8 mouse cellular contexts compared by ENCODE assay signal in genomic region chr4:82466717-82467116, GRCm38 (mm10).
A peak's percentile ranks its signal among the peaks of the same experiment; 100 is the strongest.
DNase-seq lines count a peak whose midpoint lies in the region; TF ChIP-seq lines count a peak whose summit lies in the region.

No protein-coding gene starts in this region.

- H3K4me3 ChIP-seq in heart, embryonic 10.5 days = no peak overlapping the region
- H3K4me3 ChIP-seq in thymus, adult 2 months (ENCODE audit: control insufficient read depth, insufficient read depth, low read length) = no peak overlapping the region

- no peak for TF ChIP-seq CTCF in thymus, adult 2 months (IDR thresholded peaks at IDR 0.05; ENCODE audit: borderline replicate concordance, control insufficient read depth, extremely low read depth, insufficient read depth, low read length, poor library complexity)

- no peaks in the 10 kb centered on the region for H3K36me3 ChIP-seq in heart, embryonic 10.5 days
- no peaks in the 10 kb centered on the region for H3K36me3 ChIP-seq in thymus, adult 2 months (ENCODE audit: control insufficient read depth, insufficient read depth, low read length)

- H3K27ac ChIP-seq in heart, embryonic 10.5 days = peak overlapping the region; percentile 38; the same call in 1 of the 2 replicates
- H3K27ac ChIP-seq in thymus, adult 2 months (ENCODE audit: control insufficient read depth, insufficient read depth, low read length) = no peak overlapping the region

- no peak for TF ChIP-seq POLR2A in thymus, adult 2 months (IDR thresholded peaks at IDR 0.05; ENCODE audit: control insufficient read depth, extremely low read depth, insufficient read depth, low read length, poor library complexity)

- peak; percentile 51 for DNase-seq in adrenal gland, adult 2 months
- no peak for DNase-seq in adrenal gland, postnatal 4 days (ENCODE audit: low spot score in 2 of 2)
- peak; percentile 9 for DNase-seq in 416B (ENCODE audit: low read depth)
- DNase-seq in heart, embryonic 10.5 days (ENCODE audit: low spot score) = no peak
- peak; percentile 73 to 82 for DNase-seq in kidney, postnatal 36 days
- no peak for DNase-seq in right cerebral cortex, postnatal 14 days
- DNase-seq in ovary, postnatal 36 days (ENCODE audit: low spot score) = no peak
- no peak for DNase-seq in thymus, adult 2 months

- no peaks in the 10 kb centered on the region for H3K27me3 ChIP-seq in heart, embryonic 10.5 days (ENCODE audit: insufficient read depth, poor library complexity, severe bottlenecking)
- no peaks in the 10 kb centered on the region for H3K27me3 ChIP-seq in thymus, adult 2 months (ENCODE audit: control insufficient read depth, insufficient read depth, low read length)

- 43% methylated on average over 8 of the region's 8 CpGs for WGBS in heart, embryonic 10.5 days
- 28% methylated on average over 8 of the region's 8 CpGs for WGBS in thymus, adult 2 months

- peaks cover 68% of the 10 kb centered on the region for H3K4me1 ChIP-seq in heart, embryonic 10.5 days
- H3K4me1 ChIP-seq in thymus, adult 2 months (replicated peaks; ENCODE audit: control insufficient read depth, insufficient read depth, low read length) = no peaks in the 10 kb centered on the region

- no peaks in the 10 kb centered on the region for H3K9me3 ChIP-seq in heart, embryonic 10.5 days

Comparison
In these comparisons a context has a peak if more than half of its experiments do, and no peak if none do; other contexts are left out.
1. DNase-seq: peak in adrenal gland, adult 2 months (single experiment), 416B (single experiment) and kidney, postnatal 36 days (2 of 2); none in adrenal gland, postnatal 4 days (0 of 2), heart, embryonic 10.5 days (single experiment), right cerebral cortex, postnatal 14 days (single experiment), ovary, postnatal 36 days (single experiment) and thymus, adult 2 months (single experiment).